Mouse (Mus musculus) right cerebral cortex, postnatal 4 days (tissue): Measurements from ENCODE around the gene Olfr1370.
"Not testable (repeated sequence)": the region's sequence is repeated elsewhere in the genome, so short reads cannot be mapped to it uniquely, and the experiment has no call there.

Experiments
- DNase-seq: peaks from one replicate; pipeline ENCODE4 v3.0.0-alpha.2; 2022

Gene Olfr1370

GRCm38 (mm10) chr13:21074847-21075246 is at the start of gene Olfr1370:
Olfr1370 (minus strand) TSS chr13:21074947.
- DNase-seq, result no peak

GRCm38 (mm10) chr13:21114121-21114520 is 39.4 kb upstream of the Olfr1370 start:
- DNase-seq, result no peak

- not testable (repeated sequence) for DNase-seq
These were observed 36.4 kb upstream of the Olfr1370 start, which contains the start of gene Olfr1369-ps1 for GRCm38 (mm10) chr13:21111183-21111582. Olfr1369-ps1 (plus strand) TSS chr13:21111483.

- DNase-seq, result no peak
These were observed 35.7 kb upstream of the Olfr1370 start for GRCm38 (mm10) chr13:21110441-21110840.

- no peak for DNase-seq
These were observed 35.0 kb upstream of the Olfr1370 start for GRCm38 (mm10) chr13:21109759-21110158.

GRCm38 (mm10) chr13:21082686-21083085 is 7.9 kb upstream of the Olfr1370 start:
- DNase-seq, result no peak

GRCm38 (mm10) chr13:21066021-21066420 is 8.7 kb downstream of the Olfr1370 start:
- DNase-seq, result no peak

GRCm38 (mm10) chr13:21050118-21050517 is 24.6 kb downstream of the Olfr1370 start:
- DNase-seq, result no peak

GRCm38 (mm10) chr13:21040589-21041199 is 34.1 kb downstream of the Olfr1370 start:
- DNase-seq, result no peak

- no peak for DNase-seq
These were observed 38.8 kb downstream of the Olfr1370 start for GRCm38 (mm10) chr13:21035981-21036380.

GRCm38 (mm10) chr13:21035011-21035410 is 39.7 kb downstream of the Olfr1370 start:
- DNase-seq, result no peak

GRCm38 (mm10) chr13:21033176-21033575 is 41.6 kb downstream of the Olfr1370 start:
- DNase-seq, result peak; percentile 17

GRCm38 (mm10) chr13:21024831-21025230 is 49.9 kb downstream of the Olfr1370 start:
- no peak for DNase-seq
